Mouse (Mus musculus): ENCODE measurements around the gene Ifi207.
"Not testable (repeated sequence)": the region's sequence is repeated elsewhere in the genome, so short reads cannot be mapped to it uniquely, and the experiment has no call there.

Ifi207 gene

GRCm38 (mm10) chr1:173741656-173742055 lies at the start of gene Ifi207:
TSS of gene Ifi207 (minus strand) at chr1:173741747.
- no peak for DNase-seq

- DNase-seq: not testable (repeated sequence)
Observed at GRCm38 (mm10) chr1:173773457-173773856, 31.9 kb upstream of the Ifi207 start.

DNA sequence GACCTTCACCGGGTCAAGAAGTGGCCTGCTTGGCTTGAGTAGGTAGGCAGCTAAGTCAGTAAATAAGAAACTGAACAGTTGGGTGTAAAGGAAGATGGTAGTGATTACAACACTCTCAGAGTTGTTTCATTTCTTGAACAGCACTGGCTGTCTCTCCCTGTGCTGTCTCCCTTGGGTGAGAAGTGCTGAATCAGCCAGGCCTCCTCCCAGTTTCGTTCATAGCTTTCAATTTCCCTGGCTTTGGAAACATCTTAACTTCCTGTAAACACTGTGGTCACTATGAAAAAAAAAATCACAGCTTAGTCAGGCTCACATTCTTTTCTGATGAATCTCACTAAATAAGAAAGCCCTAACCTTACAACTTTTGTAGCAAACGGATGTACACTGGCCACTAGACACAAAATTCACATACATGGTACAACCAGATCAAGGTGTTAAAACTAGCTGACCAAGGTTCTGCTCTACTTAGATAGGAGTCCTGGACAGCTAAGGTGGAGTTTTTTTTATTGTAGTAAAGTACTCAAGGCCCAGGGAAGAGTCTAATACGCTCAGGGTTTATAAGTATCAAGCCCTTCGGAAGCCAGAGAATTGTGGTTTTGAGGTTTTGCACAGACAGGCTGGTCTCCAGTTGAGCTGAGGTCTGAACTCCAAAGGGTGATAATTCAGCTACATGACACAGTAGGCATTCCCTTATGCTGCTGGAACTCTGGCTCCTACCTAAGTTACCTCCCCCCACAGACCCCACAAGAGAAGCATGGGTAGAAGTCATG lies 25.5 kb upstream of the Ifi207 start, which contains the start of gene Ifi204:
Gene Ifi204, minus strand, starts transcription at position 96 of the 770 bp plus-strand sequence.
- DNase-seq: not testable (repeated sequence)

GRCm38 (mm10) chr1:173760032-173760431 lies 18.5 kb upstream of the Ifi207 start:
- DNase-seq: not testable (repeated sequence)

- no peak for DNase-seq
Observed at GRCm38 (mm10) chr1:173742262-173742661, 715 bp upstream of the Ifi207 start.

DNA sequence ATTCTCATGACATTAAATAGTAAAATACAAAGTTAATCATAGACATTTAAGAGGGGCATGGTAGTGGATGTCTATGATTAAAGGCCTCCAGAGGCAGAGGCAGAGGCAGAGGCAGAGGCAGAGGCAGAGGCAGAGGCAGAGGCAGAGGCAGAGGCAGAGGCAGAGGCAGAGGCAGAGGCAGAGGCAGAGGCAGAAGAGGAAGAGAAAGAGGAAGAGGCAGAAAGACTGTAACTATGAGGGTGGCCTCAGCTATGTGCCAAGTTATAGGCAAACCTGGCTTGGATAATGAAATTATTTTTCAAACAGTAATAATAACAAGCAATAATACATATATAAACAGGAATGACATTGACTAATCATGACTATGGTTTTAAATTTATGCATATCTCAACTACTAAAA lies 1.0 kb downstream of the Ifi207 start:
- DNase-seq: no peak

GRCm38 (mm10) chr1:173736986-173737385 lies 4.6 kb downstream of the Ifi207 start:
- DNase-seq: no peak

GRCm38 (mm10) chr1:173735015-173735414 lies 6.5 kb downstream of the Ifi207 start:
- DNase-seq: not testable (repeated sequence)

DNA sequence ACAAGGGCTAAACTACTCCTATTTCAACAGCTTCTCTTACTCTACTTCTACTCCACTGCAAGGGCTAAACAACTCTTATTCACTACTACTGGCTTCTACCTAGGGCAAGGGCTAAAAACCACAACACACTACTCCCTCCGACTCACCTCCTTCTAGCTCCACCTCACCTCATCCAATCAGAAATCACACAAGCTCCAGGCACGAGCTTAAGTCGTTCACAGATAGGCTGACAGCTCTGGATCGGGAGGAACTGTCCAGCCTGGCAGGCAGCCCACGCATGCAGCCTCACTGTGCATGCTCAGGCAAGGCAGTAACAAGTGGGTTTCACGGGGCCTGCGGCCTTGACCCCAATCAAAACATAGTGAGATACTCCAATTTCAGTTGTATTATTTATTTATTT lies 8.3 kb downstream of the Ifi207 start:
- DNase-seq: no peak

DNA sequence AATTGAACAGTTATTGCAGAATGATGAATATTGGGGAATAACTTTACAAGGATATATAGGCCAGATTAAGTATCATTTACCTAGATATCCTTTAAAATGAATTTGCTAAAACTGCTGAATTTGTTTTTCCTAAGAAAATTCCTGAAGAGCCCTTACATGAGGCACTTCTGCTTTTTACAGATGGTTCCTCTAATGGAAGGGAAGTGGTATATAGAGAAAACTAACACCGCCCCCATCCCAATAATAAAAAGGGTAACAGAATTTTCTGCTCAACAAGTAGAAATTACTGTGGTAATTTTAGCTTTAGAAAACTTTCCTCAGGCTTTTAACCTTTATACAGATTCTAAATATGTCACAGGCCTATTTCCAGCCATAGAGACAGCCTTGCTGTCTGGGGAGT lies 47.3 kb downstream of the Ifi207 start:
- no peak for DNase-seq

DNA sequence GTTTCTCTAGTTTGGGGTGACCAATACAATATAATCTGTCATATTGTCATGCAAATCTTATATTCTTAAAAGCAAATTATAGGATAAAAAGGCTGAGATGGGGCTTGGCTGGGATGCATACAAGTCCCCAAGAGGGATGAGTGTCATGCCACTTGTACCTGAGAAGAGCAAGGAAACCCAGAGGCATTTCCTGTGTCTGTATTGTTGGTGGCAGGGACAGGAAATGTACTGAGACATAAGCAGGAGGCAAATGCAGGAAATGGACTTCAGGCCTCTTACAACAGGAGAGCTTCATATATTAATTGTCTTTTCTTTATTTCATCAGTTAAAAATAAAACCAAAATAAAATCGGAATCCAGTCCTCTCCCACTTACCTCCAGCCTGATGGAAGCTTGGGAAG lies 62.9 kb downstream of the Ifi207 start:
- peak; percentile 26 for DNase-seq

DNA sequence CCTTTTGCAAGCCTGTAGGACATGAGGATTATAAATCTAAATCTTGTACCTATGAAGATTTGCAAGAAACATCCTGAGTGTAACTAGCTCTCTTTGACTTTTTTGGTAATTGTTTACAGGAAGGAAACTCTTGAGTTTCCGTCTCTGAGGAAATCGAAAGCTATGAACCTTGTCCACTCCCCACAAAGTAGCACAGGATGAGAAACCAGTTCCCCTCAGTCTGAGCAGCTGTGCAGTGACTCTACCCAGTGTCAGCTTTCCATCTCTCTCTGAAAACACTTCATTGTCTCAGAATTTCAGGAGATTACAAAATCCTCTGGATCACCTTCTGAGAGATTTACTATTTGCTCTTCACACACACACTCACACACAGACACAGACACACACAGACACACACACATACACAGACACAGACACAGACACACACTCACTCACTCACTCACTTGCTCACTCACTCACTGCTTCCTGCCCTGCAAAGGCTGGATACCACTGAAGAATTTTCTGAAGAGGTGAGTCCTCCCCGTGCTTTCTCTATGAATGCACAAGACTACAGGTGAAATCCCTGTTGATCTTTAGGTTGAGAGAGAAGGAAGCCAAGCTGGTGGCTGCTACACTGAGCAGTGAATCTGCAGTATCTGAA lies 68.0 kb downstream of the Ifi207 start, which contains the start of gene Ifi208:
Gene Ifi208, plus strand, starts transcription at position 218 of the 640 bp plus-strand sequence.
- peak; percentile 41 for DNase-seq
